Mouse (Mus musculus): ENCODE measurements around the gene Otos.

DNA sequence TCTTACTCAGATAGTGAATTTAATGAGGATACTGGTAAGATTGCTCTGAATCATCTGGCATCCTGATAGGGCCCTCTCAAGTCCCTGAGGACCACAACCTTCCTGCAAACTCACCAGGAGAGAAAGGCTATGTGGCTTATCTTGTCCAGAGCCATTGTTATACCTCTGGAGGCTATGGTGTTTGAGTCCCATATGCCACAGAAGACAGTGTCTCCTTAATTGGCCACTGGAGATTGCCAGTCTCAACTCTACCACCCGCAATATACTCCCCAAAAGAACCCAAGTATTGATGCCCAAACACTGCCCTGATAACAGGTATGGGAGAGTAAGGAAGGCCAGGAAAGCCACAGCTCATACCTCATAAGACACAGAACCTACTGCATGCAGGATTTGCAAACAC, 43.2 kb downstream of the Otos start, which contains the start of gene Olfr1410:
- TF ChIP-seq CTCF (IDR thresholded peaks at IDR 0.05; ENCODE audit: control insufficient read depth, insufficient read depth, insufficient read length) (no peak), FOSL1 (IDR thresholded peaks at IDR 0.05; ENCODE audit: insufficient read depth, low read length, poor library complexity, severe bottlenecking) (no peak), USF1 (IDR thresholded peaks at IDR 0.05; ENCODE audit: low read depth) (no peak), MYOD1 (IDR thresholded peaks at IDR 0.05; ENCODE audit: control insufficient read depth, insufficient read length, low read depth) (no peak)
